Mouse (Mus musculus): ENCODE measurements around the gene Gramd1c.

The Gramd1c gene

GRCm38 (mm10) chr16:43951591-43951990, 111.6 kb downstream of the Gramd1c start:
- peak; percentile 75 for DNase-seq

- peak; percentile 34 for DNase-seq
These were observed 117.3 kb downstream of the Gramd1c start for GRCm38 (mm10) chr16:43945869-43946268.

DNA sequence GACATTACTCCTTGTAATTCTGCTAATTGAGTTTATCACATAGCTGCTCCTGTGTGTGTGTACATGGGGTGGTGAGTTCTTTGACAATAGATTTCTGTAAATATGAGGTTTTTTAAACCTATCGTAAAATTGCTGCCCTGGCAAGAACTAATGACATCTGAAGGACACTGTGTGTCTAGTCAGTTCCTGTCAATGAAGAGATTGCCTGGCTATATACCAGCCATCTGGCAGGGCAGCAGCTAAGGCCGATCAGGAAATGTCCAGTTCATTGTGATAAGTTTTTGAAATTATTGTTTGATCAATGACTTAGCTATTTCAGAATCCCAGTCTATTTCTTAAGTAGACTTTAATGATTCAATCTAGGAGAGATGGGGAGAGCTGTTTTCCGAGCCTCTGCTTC, 117.8 kb downstream of the Gramd1c start:
- DNase-seq, result no peak

- no peak for DNase-seq
These were observed 122.3 kb downstream of the Gramd1c start for GRCm38 (mm10) chr16:43940846-43941245.

DNA sequence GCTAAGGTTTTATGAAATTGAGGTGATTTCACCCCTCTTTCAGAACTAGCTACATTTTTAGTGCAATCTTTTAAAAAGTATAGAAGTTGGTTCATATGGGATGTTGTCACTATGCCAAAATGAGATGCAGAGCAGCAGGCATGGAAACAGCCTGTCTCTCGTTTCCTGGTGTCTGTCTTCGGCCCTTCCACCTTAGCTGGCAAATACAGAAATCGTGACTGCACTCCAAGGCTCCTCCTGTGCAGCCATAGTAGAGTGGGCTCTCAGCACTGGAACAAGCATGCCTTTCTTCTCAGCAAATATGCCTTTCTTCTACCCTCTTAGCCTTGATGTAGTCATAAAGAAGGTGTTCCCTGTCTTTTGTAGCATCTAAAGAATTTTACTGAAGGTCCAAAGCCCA, 127.3 kb downstream of the Gramd1c start:
- no peak for DNase-seq

DNA sequence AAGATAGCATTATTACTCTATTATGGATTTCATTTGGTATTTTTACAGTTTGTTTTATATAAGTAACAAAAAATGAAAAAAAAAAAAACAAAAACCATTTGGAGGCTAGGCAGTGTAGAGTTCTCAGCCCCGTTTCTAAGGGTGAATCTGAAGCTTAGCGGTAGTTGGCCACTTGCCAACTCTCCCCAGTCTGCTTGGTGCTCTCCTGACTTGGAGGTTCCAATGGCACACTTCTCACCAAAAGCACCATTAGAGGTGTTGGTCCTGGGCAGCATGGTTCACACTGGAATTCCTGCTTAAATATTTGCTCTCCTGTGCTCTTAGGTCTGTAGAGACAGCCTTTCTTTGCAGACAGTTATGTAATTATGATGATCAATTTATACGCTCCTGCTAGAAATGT, 127.8 kb downstream of the Gramd1c start:
- no peak for DNase-seq

GRCm38 (mm10) chr16:43934856-43935255, 128.3 kb downstream of the Gramd1c start:
- no peak for DNase-seq

DNA sequence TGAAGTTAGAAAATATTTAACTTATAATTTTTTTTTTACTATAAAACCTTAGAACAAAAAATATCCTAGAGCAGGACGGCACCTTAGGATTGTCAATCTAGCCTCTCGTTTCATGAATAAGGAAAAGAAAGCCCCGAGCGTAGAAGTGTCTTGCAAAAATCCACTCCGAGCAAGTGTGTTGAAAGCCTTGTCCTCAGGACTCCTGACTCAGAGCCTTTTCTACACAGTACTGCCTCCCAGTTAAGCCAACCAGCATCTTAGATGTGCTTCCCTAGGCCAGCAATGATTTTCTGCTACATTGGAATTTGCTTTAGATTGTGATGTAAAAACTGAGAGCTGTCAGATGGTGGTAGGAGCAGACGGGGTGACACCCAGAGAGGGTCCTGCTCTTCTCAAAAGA, 130.1 kb downstream of the Gramd1c start:
- peak; percentile 47 for DNase-seq

- no peak for DNase-seq
These were observed 130.8 kb downstream of the Gramd1c start for GRCm38 (mm10) chr16:43932319-43932718.

DNA sequence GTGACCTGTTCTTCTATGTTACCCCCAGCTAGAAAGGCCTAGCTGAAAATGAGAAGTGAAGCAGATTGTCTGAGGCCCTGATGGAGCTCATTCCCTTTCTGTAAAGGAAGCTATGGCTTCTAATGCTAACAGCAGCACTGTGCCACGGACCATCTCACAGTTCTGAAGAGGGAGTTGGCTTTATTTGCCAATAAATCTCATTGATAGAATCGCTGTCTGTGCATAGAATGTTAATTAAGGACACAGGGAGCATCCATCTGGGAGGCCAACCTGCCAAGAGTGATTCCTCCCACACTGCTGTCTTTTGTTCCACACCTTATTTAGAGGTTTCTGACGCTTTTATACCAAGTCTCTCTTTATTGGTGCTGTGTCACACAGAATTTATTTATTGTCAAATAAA, 131.6 kb downstream of the Gramd1c start:
- DNase-seq, result no peak

- peak; percentile 51 for DNase-seq
These were observed 132.6 kb downstream of the Gramd1c start for GRCm38 (mm10) chr16:43930577-43930976.
